Mouse (Mus musculus) naive thymus-derived CD4-positive, alpha-beta T cell, adult 2 months (primary cell): ENCODE measurements around the gene Snx22.

Experiments
- DNase-seq: peaks from one replicate; pipeline ENCODE4 v3.0.0-alpha.2; 2011; ENCODE audit warnings: low read depth

Snx22 gene

GRCm38 (mm10) chr9:66068971-66069391, 538 bp downstream of the Snx22 start:
- peak; percentile 39 for DNase-seq

GRCm38 (mm10) chr9:66068056-66068455, 1.5 kb downstream of the Snx22 start:
- DNase-seq: no peak

GRCm38 (mm10) chr9:66067542-66067941, 2.0 kb downstream of the Snx22 start:
- peak; percentile 24 for DNase-seq

- no peak for DNase-seq
Measured at GRCm38 (mm10) chr9:66066791-66067190, 2.7 kb downstream of the Snx22 start.

GRCm38 (mm10) chr9:66064316-66064715, 5.2 kb downstream of the Snx22 start:
- DNase-seq: no peak

- no peak for DNase-seq
Measured at GRCm38 (mm10) chr9:66063446-66063845, 6.1 kb downstream of the Snx22 start.

- no peak for DNase-seq
Measured at GRCm38 (mm10) chr9:66061656-66062055, 7.9 kb downstream of the Snx22 start.

- peak; percentile 14 for DNase-seq
Measured at GRCm38 (mm10) chr9:66060986-66061385, 8.5 kb downstream of the Snx22 start.

GRCm38 (mm10) chr9:66060308-66060647, 9.2 kb downstream of the Snx22 start:
- no peak for DNase-seq

- peak; percentile 95 for DNase-seq
Measured at GRCm38 (mm10) chr9:66059583-66060307, 9.8 kb downstream of the Snx22 start, which contains the start of gene Ppib. Gene Ppib (plus strand): TSS chr9:66060222.

- DNase-seq: no peak
Measured at GRCm38 (mm10) chr9:66053620-66054019, 15.9 kb downstream of the Snx22 start.

- no peak for DNase-seq
Measured at GRCm38 (mm10) chr9:66052731-66053130, 16.8 kb downstream of the Snx22 start.

- DNase-seq: no peak
Measured at GRCm38 (mm10) chr9:66051493-66051892, 18.0 kb downstream of the Snx22 start.

- DNase-seq: no peak
Measured at GRCm38 (mm10) chr9:66049931-66050601, 19.5 kb downstream of the Snx22 start.

- DNase-seq: no peak
Measured at GRCm38 (mm10) chr9:66043241-66043640, 26.3 kb downstream of the Snx22 start.

- no peak for DNase-seq
Measured at GRCm38 (mm10) chr9:66042331-66042730, 27.2 kb downstream of the Snx22 start.

GRCm38 (mm10) chr9:66040801-66041200, 28.7 kb downstream of the Snx22 start:
- DNase-seq: no peak

- DNase-seq: no peak
Measured at GRCm38 (mm10) chr9:66039290-66039689, 30.2 kb downstream of the Snx22 start.

GRCm38 (mm10) chr9:66038581-66038980, 30.9 kb downstream of the Snx22 start:
- DNase-seq: no peak

GRCm38 (mm10) chr9:66038082-66038481, 31.4 kb downstream of the Snx22 start:
- no peak for DNase-seq

- DNase-seq: no peak
Measured at GRCm38 (mm10) chr9:66020601-66021000, 48.9 kb downstream of the Snx22 start.
